Mouse (Mus musculus) frontal cortex, postnatal 36 days (tissue): ENCODE measurements around the gene Minos1.

Experiments
- DNase-seq, 2 experiments: peaks; one replicate each; pipeline ENCODE4 v3.0.0; 2022; ENCODE audit warnings: low spot score in 2 of 2

Minos1 gene

DNA sequence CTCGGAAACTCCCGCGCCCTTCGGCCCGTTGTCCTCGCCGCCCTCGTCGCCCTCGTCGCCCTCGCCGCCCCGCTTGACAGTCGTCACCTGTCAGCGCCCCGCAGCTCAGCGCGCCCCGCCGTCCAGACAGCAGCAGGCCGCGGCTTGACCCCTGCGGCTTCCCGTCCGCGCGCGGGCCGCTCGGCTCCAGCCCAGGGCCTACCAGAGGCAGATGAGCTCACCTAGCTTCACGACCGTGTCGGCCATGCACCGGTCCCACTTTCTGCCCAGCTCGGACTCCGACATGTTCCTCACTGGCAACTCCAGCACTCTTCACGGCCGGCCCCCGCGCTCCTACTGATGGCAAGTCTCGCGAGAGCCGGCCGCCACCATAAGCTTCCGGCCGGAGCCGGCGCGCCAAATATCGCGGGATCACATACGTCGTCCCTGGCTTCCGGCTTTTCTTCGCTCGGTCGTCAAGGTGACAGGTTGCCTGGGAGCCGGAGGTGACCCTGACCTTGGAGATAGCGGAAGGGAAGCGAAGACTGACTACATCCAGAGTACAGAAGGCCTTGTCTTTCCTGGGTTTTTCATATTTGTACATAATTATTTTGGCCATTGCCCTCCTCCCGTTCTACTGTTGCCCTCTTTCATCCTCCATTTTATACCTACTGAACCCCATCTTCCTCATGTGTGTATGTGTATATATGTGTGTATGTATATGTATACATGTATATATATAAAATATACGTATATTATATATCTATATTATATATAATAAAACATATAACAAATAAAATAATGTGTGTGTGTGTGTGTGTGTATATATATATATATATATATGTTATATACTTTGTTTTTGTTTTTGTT lies at the start of gene Minos1:
TSS of gene Minos1 (minus strand) at position 413 of the 849 bp plus-strand sequence.
- peak; percentile 95 to 99 for DNase-seq

DNA sequence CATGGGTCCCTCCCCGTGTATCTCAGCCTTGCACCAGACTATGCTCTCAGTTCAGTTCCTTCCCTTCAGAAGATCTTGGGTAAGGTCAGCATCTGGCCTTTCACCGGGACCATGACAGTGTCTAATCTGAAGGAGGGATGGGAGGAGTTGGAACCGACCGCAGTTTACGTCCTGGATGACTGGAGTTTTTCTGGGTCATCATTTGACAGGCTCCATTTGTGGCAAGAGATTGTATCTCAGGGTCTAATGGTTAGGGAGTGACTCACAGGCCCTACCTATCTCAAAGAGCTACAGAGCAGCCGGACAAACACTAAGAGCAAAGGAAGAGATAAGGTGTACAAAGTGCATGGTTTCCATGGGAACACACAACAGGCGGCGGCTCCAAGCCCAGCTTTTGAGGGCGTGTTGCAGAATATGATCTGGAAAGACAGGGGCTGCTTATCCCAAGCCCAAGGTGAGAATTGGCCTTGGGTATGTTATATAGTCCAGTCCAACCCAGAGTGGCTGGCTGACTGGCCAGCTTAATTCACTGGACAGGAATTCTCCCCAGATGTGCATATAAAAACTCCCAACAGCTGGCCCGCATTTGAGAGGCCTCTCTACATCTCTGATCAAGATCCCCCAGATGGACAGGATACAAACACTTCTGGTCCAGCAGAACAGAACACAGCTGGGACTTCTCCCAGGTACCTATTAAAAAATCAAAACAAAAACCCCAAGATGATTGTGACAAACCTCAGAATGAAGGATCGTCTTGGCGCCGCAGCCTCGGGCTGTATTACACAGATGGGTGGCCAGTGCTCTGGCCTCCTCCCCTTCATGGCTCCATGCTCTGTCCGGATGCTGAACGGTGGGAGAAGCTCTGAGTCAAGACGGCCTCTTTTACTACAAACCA lies 49.1 kb upstream of the Minos1 start:
- no peak for DNase-seq

DNA sequence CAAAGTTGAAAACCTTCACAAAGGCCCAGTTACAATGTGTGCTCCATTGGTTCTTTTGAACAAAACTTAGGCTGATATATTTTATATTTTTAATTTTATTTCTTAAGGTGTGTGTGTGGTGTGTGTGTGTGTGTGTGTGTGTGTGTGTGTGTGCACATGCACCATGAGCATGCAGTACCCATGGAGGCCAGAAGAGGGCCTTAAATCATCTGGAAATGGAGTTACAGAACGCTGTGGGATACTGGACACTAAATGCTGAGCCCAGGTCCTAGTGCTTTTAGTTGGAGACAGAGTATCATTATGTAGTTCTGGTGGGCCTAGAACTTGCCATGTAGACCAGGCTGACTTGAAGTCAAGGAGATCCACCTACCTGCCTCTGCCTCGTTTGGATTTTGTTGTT lies 48.3 kb upstream of the Minos1 start:
- DNase-seq, result no peak

DNA sequence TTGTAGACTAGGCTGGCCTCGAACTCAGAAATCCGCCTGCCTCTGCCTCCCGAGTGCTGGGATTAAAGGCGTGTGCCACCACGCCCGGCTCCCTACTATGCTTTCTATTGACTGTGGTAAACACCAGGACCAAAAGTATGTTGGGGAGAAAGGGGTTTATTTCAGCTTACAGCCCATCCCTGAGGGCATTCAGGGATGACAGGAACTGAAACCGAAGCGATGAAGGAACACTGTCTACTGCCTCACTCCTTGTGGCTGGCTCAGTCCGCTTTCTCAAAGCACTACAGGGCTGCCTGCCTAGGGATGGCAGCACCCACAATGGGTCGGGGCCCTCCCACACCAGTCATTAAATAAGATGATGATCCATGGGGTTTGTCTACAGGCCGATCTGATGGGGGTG lies 47.5 kb upstream of the Minos1 start:
- DNase-seq, result no peak

DNA sequence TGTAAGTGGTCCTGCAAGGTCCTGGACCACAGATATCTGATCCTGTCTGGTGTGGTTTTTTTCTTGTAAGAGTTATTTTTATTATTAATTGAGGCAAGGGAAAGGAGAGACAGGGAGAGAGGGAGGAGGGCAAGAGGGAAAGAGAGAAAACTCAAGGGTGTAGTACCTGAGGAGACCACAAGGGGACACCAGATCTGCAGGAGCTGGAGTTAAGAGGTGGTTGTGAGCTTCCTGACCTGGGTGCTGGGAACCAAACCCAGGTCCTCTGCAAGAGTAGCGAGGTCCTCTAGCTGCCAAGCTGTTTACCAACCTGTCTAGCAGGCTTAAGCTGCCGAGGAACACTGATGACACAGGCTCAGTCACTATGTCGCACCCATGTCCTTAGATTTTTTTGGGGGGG lies 47.0 kb upstream of the Minos1 start:
- no peak for DNase-seq

DNA sequence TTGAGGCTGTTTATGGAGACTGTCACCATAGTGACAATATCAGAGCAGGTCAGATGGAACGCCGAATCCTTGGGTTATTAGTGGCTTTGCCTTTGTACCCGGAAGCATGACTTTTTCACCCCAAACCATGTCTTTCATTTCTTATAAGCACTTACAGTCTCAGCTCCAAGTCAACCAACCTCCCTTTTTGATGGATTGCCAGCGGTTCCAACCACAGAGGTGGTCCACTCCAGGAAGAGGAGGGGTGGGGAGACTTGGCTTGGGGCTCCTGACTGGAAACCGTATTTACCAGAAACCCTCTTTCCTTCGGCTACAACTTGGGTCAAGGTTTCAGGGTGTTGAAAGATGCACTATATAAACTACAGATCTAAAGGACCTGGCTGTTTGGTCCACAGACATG lies 45.1 kb upstream of the Minos1 start:
- no peak for DNase-seq

DNA sequence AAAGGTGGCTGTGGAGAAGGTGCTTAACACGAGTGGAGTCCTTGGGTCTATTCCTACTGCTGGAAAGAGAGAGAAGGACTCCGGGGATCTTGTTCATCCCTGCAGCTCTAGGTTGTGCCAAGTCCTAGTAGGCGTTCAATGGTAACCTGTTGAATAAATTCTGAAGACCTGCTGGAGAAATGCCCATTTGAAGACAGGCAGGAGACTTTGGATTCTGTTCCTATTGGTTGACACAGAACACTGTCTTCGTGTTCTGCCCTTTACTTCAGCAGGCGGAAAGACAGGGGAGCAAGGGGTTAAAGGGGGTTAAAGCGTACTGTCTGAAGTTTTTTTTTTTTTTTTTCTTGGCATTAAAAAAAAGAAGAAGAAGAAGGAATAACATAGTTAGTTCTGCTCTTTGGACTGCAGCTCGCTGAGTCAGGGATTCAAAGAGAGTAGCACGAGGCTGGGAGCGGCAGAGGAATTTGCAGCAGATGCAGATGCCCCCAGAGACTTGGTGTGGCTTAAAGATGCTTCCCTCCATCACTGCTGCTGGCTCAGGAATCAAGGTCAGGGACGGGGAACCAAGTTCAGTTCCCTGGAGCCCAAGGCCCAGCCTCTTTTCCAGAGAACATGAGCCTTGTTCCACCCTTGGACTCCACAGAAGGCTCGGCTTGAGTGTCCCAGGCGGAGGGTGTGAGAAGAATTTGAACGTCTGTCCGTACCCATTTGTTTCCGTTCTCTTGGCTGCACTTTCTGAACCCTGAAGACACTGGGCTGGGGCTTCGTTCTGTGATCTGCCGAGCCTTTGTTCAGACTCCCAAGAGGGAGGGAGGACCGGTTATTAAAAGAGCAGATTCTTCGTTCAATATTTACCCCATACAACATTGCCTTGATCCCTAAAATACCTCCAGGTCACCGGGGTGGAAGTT lies 44.4 kb upstream of the Minos1 start:
- DNase-seq, result no peak

DNA sequence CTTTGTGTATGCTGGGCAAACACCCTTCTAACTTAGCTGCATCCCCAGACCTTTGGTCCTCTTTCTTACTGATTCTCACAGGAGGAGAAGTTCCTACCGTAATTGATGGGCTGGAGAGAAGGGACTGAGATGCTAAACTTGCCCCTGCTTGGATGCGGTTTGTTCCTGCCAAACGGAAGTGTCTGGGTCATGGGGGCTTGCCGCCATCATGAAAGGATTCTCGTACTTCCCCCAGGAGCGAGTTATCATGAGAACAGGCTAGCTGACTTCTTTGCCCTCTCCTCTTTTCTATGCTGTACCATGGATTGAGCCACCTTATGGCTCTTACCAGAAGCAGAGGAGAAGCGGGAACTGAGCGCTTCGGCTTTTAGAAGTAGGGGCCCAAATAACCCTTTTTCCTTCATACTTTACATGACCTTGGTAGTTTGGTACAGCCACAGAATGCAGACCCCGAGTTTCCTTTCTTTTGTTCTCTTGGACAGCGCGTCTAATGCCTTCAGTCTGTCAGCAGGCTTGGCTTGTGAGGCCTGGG lies 38.9 kb upstream of the Minos1 start:
- DNase-seq, result no peak

DNA sequence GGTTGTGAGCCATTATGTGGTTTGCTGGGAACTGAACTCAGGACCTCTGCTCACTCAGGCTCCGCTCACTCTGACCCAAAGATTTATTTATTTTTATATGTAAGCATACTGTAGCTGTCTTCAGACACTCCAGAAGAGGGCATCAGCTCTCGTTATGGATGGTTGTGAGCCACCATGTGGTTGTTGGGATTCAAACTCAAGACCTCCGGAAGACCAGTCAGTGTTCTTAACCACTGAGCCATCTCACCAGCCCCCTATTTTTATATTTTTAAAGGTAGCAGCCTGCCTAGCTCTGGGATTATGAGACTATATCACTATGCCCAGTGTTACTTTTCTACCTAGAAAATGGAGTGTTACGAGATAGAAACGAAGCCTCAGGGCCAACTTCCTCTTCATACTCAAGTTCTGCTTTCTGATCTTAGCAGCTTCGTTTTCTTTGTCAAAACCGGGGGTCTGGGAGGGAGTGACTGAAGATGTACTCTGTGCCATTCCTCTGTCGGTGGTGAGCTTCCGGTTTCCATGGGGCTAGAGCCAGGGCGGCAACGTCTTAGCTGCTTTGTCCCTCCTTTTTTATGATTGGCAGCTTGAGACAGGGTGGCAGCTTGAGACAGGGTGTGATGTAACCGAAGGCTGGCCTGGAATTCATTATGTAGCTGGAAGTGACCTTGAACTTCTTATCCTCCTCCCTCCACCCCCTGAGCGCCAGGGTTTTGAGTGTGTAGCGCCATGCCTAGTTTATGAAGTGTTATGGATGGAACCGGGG lies 38.3 kb upstream of the Minos1 start:
- no peak for DNase-seq

DNA sequence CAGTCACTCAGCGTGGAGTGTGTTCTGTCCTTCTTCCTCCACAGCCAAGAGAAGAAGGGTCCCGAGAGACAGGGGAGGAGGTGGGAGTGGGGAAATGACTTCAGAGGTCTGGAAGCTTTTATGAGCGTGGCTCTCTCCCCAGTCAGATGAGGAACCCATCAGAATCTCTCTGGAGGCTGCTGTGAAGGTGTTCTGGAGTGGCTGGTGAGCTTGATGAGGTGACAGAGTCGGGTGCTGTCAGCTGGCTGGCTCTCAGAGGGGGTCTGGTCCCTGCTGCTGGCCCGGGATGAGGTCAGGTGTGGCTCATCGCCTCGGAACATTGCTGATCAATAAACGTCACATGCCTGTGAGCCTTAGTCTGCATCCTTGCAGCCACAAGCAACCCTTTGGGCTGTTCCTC lies 36.2 kb upstream of the Minos1 start:
- no peak for DNase-seq

DNA sequence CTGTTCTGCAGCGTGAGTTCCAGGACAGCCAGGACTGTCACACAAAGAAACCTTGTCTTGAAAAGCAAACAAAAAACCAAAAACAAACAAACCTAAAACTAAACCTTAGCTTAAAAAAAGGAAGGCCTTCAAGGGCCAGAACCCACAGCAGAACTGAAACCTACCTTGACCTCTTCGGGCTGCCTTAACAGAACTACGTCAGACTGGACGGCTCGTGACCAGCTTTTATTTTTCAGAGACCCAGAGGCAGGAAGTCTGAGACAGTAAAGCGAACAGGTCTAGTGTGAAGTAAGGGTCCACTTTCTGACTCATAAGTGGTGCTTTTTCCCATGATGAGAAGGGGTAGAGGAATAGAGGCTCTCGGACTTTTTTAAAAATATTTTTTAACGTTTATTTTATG lies 35.3 kb upstream of the Minos1 start:
- no peak for DNase-seq

DNA sequence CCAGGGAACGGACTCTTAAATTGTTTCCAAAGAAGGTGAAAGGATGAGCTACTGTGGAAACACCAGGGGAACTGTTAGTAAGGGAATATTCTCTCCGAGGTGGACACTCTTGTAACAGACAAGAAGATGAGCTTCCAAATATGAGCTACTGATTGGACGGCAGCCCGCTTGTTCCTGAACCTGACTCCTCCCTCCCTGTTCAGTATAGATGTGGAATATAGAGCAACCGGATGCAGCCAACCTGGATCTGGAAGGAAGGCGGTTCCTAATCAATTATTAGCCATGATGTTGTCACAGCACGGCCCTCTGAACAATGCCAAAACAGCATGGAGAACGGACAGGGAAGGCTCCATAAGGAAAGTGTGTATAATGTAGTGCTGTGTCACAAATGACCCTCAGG lies 34.3 kb upstream of the Minos1 start:
- DNase-seq, result no peak

DNA sequence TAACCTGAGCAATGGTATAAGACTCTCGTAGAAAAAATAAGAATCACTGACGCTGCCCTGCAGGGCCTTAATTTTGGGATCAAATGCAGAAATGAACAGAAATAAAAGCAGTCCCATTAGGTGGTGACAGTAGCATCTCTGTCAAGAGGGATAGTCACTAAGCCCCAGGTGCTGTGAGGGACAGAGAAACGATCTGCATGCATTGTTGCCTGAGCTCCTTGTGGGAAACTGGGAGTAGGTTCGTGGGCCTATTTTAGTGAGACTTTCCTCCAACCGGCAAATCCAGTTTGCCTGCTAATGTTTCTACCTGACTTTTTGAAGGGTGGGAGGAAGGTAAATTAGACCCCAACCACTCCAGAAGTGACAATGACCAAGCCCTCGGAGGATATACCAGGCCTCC lies 33.2 kb upstream of the Minos1 start:
- no peak for DNase-seq

DNA sequence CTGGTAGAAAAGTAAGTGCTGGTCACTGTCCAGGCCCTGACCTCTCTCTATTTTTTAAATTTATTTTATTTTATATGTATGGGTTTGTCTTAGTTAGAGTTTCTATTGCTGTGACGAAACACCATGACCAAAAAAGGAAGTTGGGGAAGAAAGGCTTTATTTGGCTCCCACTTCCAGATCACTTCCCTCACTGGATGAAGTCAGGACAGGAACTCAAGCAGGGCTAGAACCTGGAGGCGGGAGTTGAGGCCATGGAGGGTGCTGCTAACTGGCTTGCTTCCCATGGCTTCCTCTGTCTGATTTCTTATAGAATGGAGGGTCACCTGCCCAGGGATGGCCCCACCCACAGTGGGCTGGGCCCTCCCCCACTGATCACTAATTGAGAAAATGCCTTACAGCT lies 30.2 kb upstream of the Minos1 start:
- no peak for DNase-seq

DNA sequence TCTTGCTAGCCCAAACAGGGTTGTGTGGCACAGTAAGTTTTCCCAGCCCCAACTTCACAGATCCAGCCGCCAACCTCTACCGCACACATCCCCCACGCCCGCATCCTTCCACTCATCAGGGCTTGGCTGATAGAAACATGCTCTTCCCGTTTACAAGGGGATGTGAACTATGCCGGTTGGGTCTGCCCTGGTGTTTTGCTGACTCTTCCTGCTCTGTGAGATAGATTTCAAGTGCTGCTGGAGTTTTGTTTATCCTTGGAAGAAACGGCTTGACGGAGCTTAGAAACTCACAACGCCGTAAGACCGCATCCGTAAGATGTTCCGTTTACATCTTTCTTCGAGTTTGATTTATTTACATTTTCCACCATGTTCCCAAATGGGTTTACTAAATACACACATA lies 27.4 kb upstream of the Minos1 start:
- DNase-seq, result no peak

DNA sequence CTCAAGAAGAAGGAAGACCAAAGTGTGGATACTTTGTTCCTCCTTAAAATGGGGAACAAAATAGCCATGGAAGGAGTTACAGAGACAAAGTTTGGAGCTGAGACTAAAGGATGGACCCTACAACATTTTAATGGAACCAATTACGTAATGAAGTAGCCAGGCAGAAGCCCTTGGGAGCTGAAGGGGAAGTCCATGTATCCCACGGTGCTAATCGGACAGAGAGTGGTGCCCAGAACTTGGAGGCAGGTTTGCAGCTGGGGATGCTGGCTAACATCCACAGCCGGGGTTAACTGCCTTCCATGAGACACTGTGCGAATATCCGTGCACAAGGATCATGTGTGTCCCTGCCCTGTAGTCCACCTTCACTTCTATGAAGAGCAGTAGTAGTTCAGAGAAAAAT lies 25.6 kb upstream of the Minos1 start:
- no peak for DNase-seq

DNA sequence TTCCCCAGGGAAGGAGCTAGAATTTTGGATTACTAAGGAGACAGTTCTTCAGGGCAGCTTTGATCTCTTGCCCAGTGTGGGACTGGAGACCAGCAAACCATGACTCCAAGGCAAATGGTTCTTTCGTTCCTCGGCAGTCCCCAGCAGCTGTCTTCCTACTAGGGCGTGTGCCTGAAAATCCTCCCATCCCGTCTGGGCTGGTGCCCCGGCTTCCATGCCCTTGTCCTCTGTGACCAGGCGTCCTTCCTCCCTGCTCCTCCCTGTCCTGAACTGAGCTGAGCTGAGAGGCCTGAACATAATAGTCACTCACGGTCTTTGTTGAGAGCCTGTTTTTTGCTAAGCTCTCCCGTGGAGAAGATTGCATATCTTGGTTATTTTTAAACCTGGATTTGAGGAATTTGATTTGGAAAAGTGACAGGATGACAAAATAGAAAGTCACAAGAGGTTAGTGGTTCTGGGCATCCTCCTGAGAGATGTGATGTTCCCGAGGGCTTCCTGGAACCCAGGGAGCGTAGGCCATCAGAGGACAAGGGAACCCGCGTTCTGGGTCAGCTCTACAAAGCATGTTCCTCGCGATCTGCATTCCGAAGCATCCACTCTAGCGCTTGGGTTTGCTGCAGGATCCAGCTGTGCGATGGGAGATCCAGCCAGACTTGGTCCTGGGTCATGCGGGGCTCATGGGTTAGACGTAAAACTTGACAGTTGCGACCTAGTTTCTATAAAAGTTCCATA lies 23.8 kb upstream of the Minos1 start:
- DNase-seq, result no peak

DNA sequence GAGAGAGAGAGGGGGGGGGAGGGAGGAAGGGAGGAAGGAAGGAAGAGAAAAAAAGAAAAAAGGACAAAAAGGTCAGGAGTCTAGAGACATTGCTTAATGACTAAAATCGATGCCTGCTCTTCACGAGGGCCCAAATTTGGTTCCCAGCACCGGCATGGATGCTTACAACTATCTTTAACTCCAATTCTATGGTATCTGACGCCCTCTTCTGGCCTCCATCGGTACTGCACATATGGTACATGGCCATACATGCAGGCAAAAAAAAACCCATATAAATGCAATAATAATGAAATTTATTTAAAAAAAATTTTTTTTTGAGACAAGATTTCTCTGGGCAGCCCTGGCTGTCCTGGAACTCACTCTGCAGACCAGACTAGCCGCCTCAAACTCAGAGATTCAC lies 20.5 kb upstream of the Minos1 start:
- DNase-seq, result no peak

DNA sequence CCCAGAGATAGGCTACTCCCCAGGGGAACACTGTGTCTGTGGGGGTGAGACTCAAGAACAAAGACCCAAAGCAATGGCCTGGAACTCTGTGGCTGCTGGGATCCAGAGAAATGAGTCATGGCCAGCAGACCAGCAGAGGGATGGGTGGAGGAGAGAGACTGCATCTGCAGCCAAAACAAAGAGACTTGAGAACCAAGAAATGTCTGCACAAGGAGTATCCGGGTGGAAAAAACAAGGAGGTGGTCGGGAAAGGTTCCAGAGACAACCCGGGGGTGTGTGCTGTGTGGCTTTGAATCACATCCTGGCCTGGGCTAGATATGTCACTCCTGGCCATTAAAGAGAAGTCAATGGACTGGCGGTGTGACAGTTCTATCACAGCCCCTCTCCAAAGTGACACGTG lies 15.8 kb upstream of the Minos1 start:
- peak; percentile 13 to 26 for DNase-seq

DNA sequence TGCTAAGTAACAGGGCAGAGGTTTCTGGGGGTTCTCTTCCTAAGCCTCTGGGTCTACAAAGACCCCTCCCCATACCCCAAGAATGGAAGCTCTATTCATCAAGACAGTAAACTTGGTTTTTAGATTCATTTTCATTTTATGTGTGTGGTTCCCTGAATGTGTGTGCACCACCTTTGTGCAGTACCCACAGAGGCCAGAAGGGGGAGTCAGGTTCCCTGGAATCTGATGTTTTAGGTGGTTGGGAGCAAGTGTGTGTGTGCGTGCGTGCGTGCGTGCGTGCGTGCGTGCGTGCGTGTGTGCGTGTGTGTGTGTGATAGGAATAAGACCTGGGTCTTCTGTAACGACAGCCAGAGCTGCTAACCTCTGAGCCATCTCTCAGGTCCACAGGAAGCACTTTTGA lies 14.2 kb upstream of the Minos1 start:
- no peak for DNase-seq
